Mouse (Mus musculus): ENCODE results near the gene Ms4a7. TPM values are rescaled to one million over a fixed set of nuclear protein-coding genes. Genes with fewer than 3 reads are reported as not detected.

The Ms4a7 gene
- polyA plus RNA-seq (2015; fragmentation: Nextera tagmentation; extraction: Ambion mirVana): 11.2 and 12.6 TPM in 2 replicates

GRCm38 (mm10) chr19:11335932-11336331 is at the start of gene Ms4a7:
Ms4a7 (minus strand) TSS chr19:11336146.
- 68% methylated on average over 6 of the region's 6 CpGs for WGBS
- H3K4me3 ChIP-seq (ENCODE audit: low read depth, low read length): no peak within 1 kb of the TSS
- H3K27me3 ChIP-seq (replicated peaks; ENCODE audit: insufficient read depth, low read length): no peaks in the 10 kb centered on the region
- no peak for TF ChIP-seq CTCF (IDR thresholded peaks at IDR 0.05)
- TF ChIP-seq EP300 (IDR thresholded peaks at IDR 0.05): no peak
- peak; percentile 24 for DNase-seq (ENCODE audit: low spot score)
- no peaks in the 10 kb centered on the region for H3K4me1 ChIP-seq (ENCODE audit: insufficient read depth, low read depth, low read length)
- H3K9ac ChIP-seq (replicated peaks; ENCODE audit: low read depth): no peak within 1 kb of the TSS
- no peak for ATAC-seq
- H3K36me3 ChIP-seq (ENCODE audit: insufficient read depth, low read length): no peaks in the 10 kb centered on the region
- no peak within 1 kb of the TSS for H3K4me2 ChIP-seq (replicated peaks; ENCODE audit: low read depth, low read length)
- no peak within 1 kb of the TSS for H3K27ac ChIP-seq (ENCODE audit: low read length)
- no peaks in the 10 kb centered on the region for H3K9me3 ChIP-seq (ENCODE audit: low read length)

- ATAC-seq (no peak), DNase-seq (ENCODE audit: low spot score) (peak; percentile 9)
- 62% methylated on average over 2 of the region's 2 CpGs for WGBS
- H3K4me2 ChIP-seq (replicated peaks; ENCODE audit: low read depth, low read length): no peak overlapping the region
- H3K36me3 ChIP-seq (ENCODE audit: insufficient read depth, low read length): no peaks in the 10 kb centered on the region
- no peaks in the 10 kb centered on the region for H3K4me1 ChIP-seq (ENCODE audit: insufficient read depth, low read depth, low read length)
- H3K27ac ChIP-seq (ENCODE audit: low read length): no peak overlapping the region
- H3K9ac ChIP-seq (replicated peaks; ENCODE audit: low read depth): no peak overlapping the region
- H3K4me3 ChIP-seq (ENCODE audit: low read depth, low read length): no peak overlapping the region
- H3K9me3 ChIP-seq (ENCODE audit: low read length): no peaks in the 10 kb centered on the region
- TF ChIP-seq EP300 (IDR thresholded peaks at IDR 0.05): no peak
- no peak for TF ChIP-seq CTCF (IDR thresholded peaks at IDR 0.05)
- no peaks in the 10 kb centered on the region for H3K27me3 ChIP-seq (replicated peaks; ENCODE audit: insufficient read depth, low read length)
Observed at GRCm38 (mm10) chr19:11376399-11376798, 40.5 kb upstream of the Ms4a7 start.

- ATAC-seq (no peak), DNase-seq (ENCODE audit: low spot score) (no peak)
- Histone ChIP-seq H3K4me3 (ENCODE audit: low read depth, low read length) (no peak within 1 kb of the TSS), H3K9ac (replicated peaks; ENCODE audit: low read depth) (no peak within 1 kb of the TSS), H3K36me3 (ENCODE audit: insufficient read depth, low read length) (no peaks in the 10 kb centered on the region), H3K27ac (ENCODE audit: low read length) (no peak within 1 kb of the TSS), H3K27me3 (replicated peaks; ENCODE audit: insufficient read depth, low read length) (no peaks in the 10 kb centered on the region), H3K4me1 (ENCODE audit: insufficient read depth, low read depth, low read length) (no peaks in the 10 kb centered on the region), H3K4me2 (replicated peaks; ENCODE audit: low read depth, low read length) (no peak within 1 kb of the TSS), H3K9me3 (ENCODE audit: low read length) (no peaks in the 10 kb centered on the region)
- TF ChIP-seq CTCF (IDR thresholded peaks at IDR 0.05): no peak
- no peak for TF ChIP-seq EP300 (IDR thresholded peaks at IDR 0.05)
- 78% methylated on average over 2 of the region's 2 CpGs for WGBS
Observed at GRCm38 (mm10) chr19:11375273-11375672, 39.3 kb upstream of the Ms4a7 start, which contains the start of gene Ms4a4a. Ms4a4a (plus strand) TSS chr19:11375523.

- ATAC-seq: no peak
Observed at GRCm38 (mm10) chr19:11371181-11371580, 35.2 kb upstream of the Ms4a7 start.

GRCm38 (mm10) chr19:11368310-11368709 is 32.4 kb upstream of the Ms4a7 start:
- DNase-seq (ENCODE audit: low spot score) (no peak), ATAC-seq (no peak)
- Histone ChIP-seq H3K36me3 (ENCODE audit: insufficient read depth, low read length) (no peaks in the 10 kb centered on the region), H3K4me1 (ENCODE audit: insufficient read depth, low read depth, low read length) (no peaks in the 10 kb centered on the region), H3K27ac (ENCODE audit: low read length) (no peak overlapping the region), H3K27me3 (replicated peaks; ENCODE audit: insufficient read depth, low read length) (no peaks in the 10 kb centered on the region), H3K4me2 (replicated peaks; ENCODE audit: low read depth, low read length) (no peak overlapping the region), H3K9me3 (ENCODE audit: low read length) (no peaks in the 10 kb centered on the region), H3K9ac (replicated peaks; ENCODE audit: low read depth) (no peak overlapping the region), H3K4me3 (ENCODE audit: low read depth, low read length) (no peak overlapping the region)
- WGBS: 66% methylated on average over 3 of the region's 3 CpGs
- TF ChIP-seq CTCF (IDR thresholded peaks at IDR 0.05) (no peak), EP300 (IDR thresholded peaks at IDR 0.05) (no peak)

More at GRCm38 (mm10) chr19:11371181-11371580, 35.2 kb upstream of the Ms4a7 start:
- no peaks in the 10 kb centered on the region for H3K9me3 ChIP-seq (ENCODE audit: low read length)
- H3K9ac ChIP-seq (replicated peaks; ENCODE audit: low read depth): no peak overlapping the region
- H3K4me2 ChIP-seq (replicated peaks; ENCODE audit: low read depth, low read length): no peak overlapping the region
- H3K27ac ChIP-seq (ENCODE audit: low read length): no peak overlapping the region
- no peaks in the 10 kb centered on the region for H3K4me1 ChIP-seq (ENCODE audit: insufficient read depth, low read depth, low read length)
- no peaks in the 10 kb centered on the region for H3K27me3 ChIP-seq (replicated peaks; ENCODE audit: insufficient read depth, low read length)
- H3K36me3 ChIP-seq (ENCODE audit: insufficient read depth, low read length): no peaks in the 10 kb centered on the region
- DNase-seq (ENCODE audit: low spot score): no peak
- H3K4me3 ChIP-seq (ENCODE audit: low read depth, low read length): no peak overlapping the region
- TF ChIP-seq EP300 (IDR thresholded peaks at IDR 0.05) (no peak), CTCF (IDR thresholded peaks at IDR 0.05) (no peak)

GRCm38 (mm10) chr19:11362002-11362401 is 26.1 kb upstream of the Ms4a7 start:
- ATAC-seq (no peak), DNase-seq (ENCODE audit: low spot score) (no peak)
- no peak overlapping the region for H3K4me2 ChIP-seq (replicated peaks; ENCODE audit: low read depth, low read length)
- no peaks in the 10 kb centered on the region for H3K9me3 ChIP-seq (ENCODE audit: low read length)
- H3K4me3 ChIP-seq (ENCODE audit: low read depth, low read length): no peak overlapping the region
- H3K36me3 ChIP-seq (ENCODE audit: insufficient read depth, low read length): no peaks in the 10 kb centered on the region
- H3K9ac ChIP-seq (replicated peaks; ENCODE audit: low read depth): no peak overlapping the region
- H3K4me1 ChIP-seq (ENCODE audit: insufficient read depth, low read depth, low read length): no peaks in the 10 kb centered on the region
- TF ChIP-seq CTCF (IDR thresholded peaks at IDR 0.05): no peak
- TF ChIP-seq EP300 (IDR thresholded peaks at IDR 0.05): no peak
- no peaks in the 10 kb centered on the region for H3K27me3 ChIP-seq (replicated peaks; ENCODE audit: insufficient read depth, low read length)
- H3K27ac ChIP-seq (ENCODE audit: low read length): no peak overlapping the region

- Histone ChIP-seq H3K9me3 (ENCODE audit: low read length) (no peaks in the 10 kb centered on the region), H3K9ac (replicated peaks; ENCODE audit: low read depth) (no peak overlapping the region), H3K27ac (ENCODE audit: low read length) (no peak overlapping the region), H3K36me3 (ENCODE audit: insufficient read depth, low read length) (no peaks in the 10 kb centered on the region), H3K4me1 (ENCODE audit: insufficient read depth, low read depth, low read length) (no peaks in the 10 kb centered on the region), H3K4me3 (ENCODE audit: low read depth, low read length) (no peak overlapping the region), H3K4me2 (replicated peaks; ENCODE audit: low read depth, low read length) (no peak overlapping the region), H3K27me3 (replicated peaks; ENCODE audit: insufficient read depth, low read length) (no peaks in the 10 kb centered on the region)
- TF ChIP-seq EP300 (IDR thresholded peaks at IDR 0.05) (no peak), CTCF (IDR thresholded peaks at IDR 0.05) (peak; percentile 43)
- DNase-seq (ENCODE audit: low spot score): peak; percentile 7
- ATAC-seq: no peak
- 56% methylated on average over 3 of the region's 3 CpGs for WGBS
Observed at GRCm38 (mm10) chr19:11360106-11360505, 24.2 kb upstream of the Ms4a7 start.
